ENCODE assay signal across 7 mouse cellular contexts in genomic region chr1:40789666-40790233, GRCm38 (mm10). TPM values are rescaled to one million over a fixed set of nuclear protein-coding genes. Genes with fewer than 3 reads are reported as not detected.
A peak's percentile ranks its signal among the peaks of the same experiment; 100 is the strongest.
DNase-seq lines count a peak whose midpoint lies in the region; ATAC-seq and TF ChIP-seq lines count a peak whose summit lies in the region.

No protein-coding gene starts in this region.

- TF ChIP-seq CTCF in small intestine, adult 2 months (IDR thresholded peaks at IDR 0.05; ENCODE audit: extremely low read depth, insufficient read length, insufficient replicate concordance, low read depth, low read length): no peak

- no peaks in the 10 kb centered on the region for H3K4me1 ChIP-seq in ES-E14 (ENCODE audit: control insufficient read depth in 2 of 2, insufficient read depth in 2 of 2, low read length in 2 of 2, poor library complexity in 1 of 2)
- H3K4me1 ChIP-seq in heart, embryonic 12.5 days (replicated peaks): no peaks in the 10 kb centered on the region; the same call in 1 of the 2 replicates
- no peaks in the 10 kb centered on the region for H3K4me1 ChIP-seq in limb, embryonic 12.5 days (replicated peaks)
- peaks cover 4% of the 10 kb centered on the region; the same call in 1 of the 2 replicates for H3K4me1 ChIP-seq in small intestine, adult 2 months (ENCODE audit: control insufficient read depth, insufficient read depth, insufficient read length, low read length)

- H3K27ac ChIP-seq in ES-E14 (ENCODE audit: insufficient read depth, low read depth, low read length, poor library complexity, severe bottlenecking): no peak overlapping the region
- H3K27ac ChIP-seq in heart, embryonic 12.5 days (ENCODE audit: poor library complexity, severe bottlenecking): no peak overlapping the region
- no peak overlapping the region for H3K27ac ChIP-seq in limb, embryonic 12.5 days
- no peak overlapping the region; the same call in none of the 2 replicates for H3K27ac ChIP-seq in small intestine, adult 2 months (ENCODE audit: insufficient read depth, low read depth, low read length)

- TF ChIP-seq POLR2A in small intestine, adult 2 months (IDR thresholded peaks at IDR 0.05; ENCODE audit: low read depth, low read length): no peak

- no peaks in the 10 kb centered on the region for H3K27me3 ChIP-seq in heart, embryonic 12.5 days (replicated peaks)
- no peaks in the 10 kb centered on the region for H3K27me3 ChIP-seq in limb, embryonic 12.5 days
- no peaks in the 10 kb centered on the region for H3K27me3 ChIP-seq in small intestine, adult 2 months (ENCODE audit: control insufficient read depth, insufficient read depth, low read length)

- WGBS in heart, embryonic 12.5 days: 47% methylated on average over 5 of the region's 5 CpGs
- 34% methylated on average over 5 of the region's 5 CpGs for WGBS in limb, embryonic 12.5 days
- WGBS in small intestine, adult 2 months: 16% methylated on average over 5 of the region's 5 CpGs

- H3K9me3 ChIP-seq in ES-E14 (ENCODE audit: control insufficient read depth, insufficient read depth, low read depth, low read length): no peaks in the 10 kb centered on the region
- no peaks in the 10 kb centered on the region for H3K9me3 ChIP-seq in heart, embryonic 12.5 days (replicated peaks)
- H3K9me3 ChIP-seq in limb, embryonic 12.5 days: no peaks in the 10 kb centered on the region

- H3K4me3 ChIP-seq in ES-E14 (ENCODE audit: insufficient read depth in 1 of 2, low read depth in 1 of 2, low read length in 2 of 2, poor library complexity in 1 of 2, severe bottlenecking in 1 of 2): peak overlapping the region; percentile 81 to 83
- peak overlapping the region; percentile 88 for H3K4me3 ChIP-seq in heart, embryonic 12.5 days
- peak overlapping the region; percentile 51 for H3K4me3 ChIP-seq in limb, embryonic 12.5 days (replicated peaks)
- H3K4me3 ChIP-seq in small intestine, adult 2 months (ENCODE audit: low read depth, low read length): peak overlapping the region; percentile 96

- DNase-seq in ES-E14 (ENCODE audit: low read depth, low spot score): no peak
- peak; percentile 4 for DNase-seq in ZHBTc4 (ENCODE audit: low read depth, low spot score)
- DNase-seq in T-cell, adult 2 months (ENCODE audit: low spot score): no peak
- no peak for DNase-seq in spleen, postnatal 4 days (ENCODE audit: low spot score in 2 of 2)

- in situ Hi-C loops in ES-E14 (cut with MboI; ENCODE audit: low sequenced_read_pairs in 2 of 2, unreplicated experiment in 2 of 2): no loop called here

- no peak for ATAC-seq in heart, embryonic 12.5 days (ENCODE audit: insufficient number of reproducible peaks, low FRiP score)
- ATAC-seq in limb, embryonic 12.5 days (ENCODE audit: insufficient number of reproducible peaks, insufficient read depth, low FRiP score, low TSS enrichment, low read depth): peak; percentile 24; the same call in 1 of the 2 replicates

- peak overlapping the region; percentile 83 for H3K4me2 ChIP-seq in heart, embryonic 12.5 days
- H3K4me2 ChIP-seq in limb, embryonic 12.5 days: peak overlapping the region; percentile 66

- no peak overlapping the region; the same call in 1 of the 2 replicates for H3K9ac ChIP-seq in ES-E14 (ENCODE audit: insufficient read depth, low read depth, low read length, poor library complexity, severe bottlenecking)
- H3K9ac ChIP-seq in heart, embryonic 12.5 days: peak overlapping the region; percentile 75
- 0 out of 2 replicates have a peak overlapping the region, but pooled peaks have one; percentile 9 for H3K9ac ChIP-seq in limb, embryonic 12.5 days (replicated peaks)

- H3K36me3 ChIP-seq in ES-E14 (ENCODE audit: control insufficient read depth, insufficient read depth, low read length, poor library complexity, severe bottlenecking): no peaks in the 10 kb centered on the region
- H3K36me3 ChIP-seq in heart, embryonic 12.5 days: no peaks in the 10 kb centered on the region
- H3K36me3 ChIP-seq in limb, embryonic 12.5 days: no peaks in the 10 kb centered on the region
- H3K36me3 ChIP-seq in small intestine, adult 2 months (ENCODE audit: control insufficient read depth, insufficient read depth, low read length): peaks cover 2% of the 10 kb centered on the region; the same call in 1 of the 2 replicates

TF ChIP-seq in ES-E14, 5 proteins besides CTCF, POLR2A, EP300 and RAD21:
- no peak for TF ChIP-seq ZC3H11A (IDR thresholded peaks at IDR 0.05; ENCODE audit: borderline replicate concordance, low read depth, low read length)
- TF ChIP-seq ZNF384 (IDR thresholded peaks at IDR 0.05; ENCODE audit: low read depth, low read length): no peak
- no peak for TF ChIP-seq CHD2 (IDR thresholded peaks at IDR 0.05; ENCODE audit: low read depth, low read length)
- TF ChIP-seq MAFK (IDR thresholded peaks at IDR 0.05; ENCODE audit: insufficient read depth, low read depth, low read length): no peak
- no peak for TF ChIP-seq HCFC1 (IDR thresholded peaks at IDR 0.05; ENCODE audit: borderline replicate concordance, insufficient read depth, low read length)

RNA-seq across cellular contexts. Expression of gene Mfsd9, which starts 0.7 kb away (rescaled TPM):
- total RNA-seq in ES-E14 (2012; rRNA removed): 3.1 and 5.4 TPM in 2 replicates
- 1.7 and 2.1 TPM in 2 replicates for polyA plus RNA-seq in heart, embryonic 12.5 days (2016; fragmentation: Nextera tagmentation; extraction: Ambion mirVana)
- 3.5 and 3.8 TPM in 2 replicates for polyA plus RNA-seq in limb, embryonic 12.5 days (2016; fragmentation: Nextera tagmentation; extraction: Ambion mirVana)
- polyA plus RNA-seq in small intestine, adult 2 months (2012; rRNA removed): 6.7 and 14.0 TPM in 2 replicates

RNA-seq across cellular contexts. Expression of gene Tmem182, which starts 15.7 kb away (rescaled TPM):
- not detected in 2 replicates for total RNA-seq in ES-E14 (2012; rRNA removed)
- polyA plus RNA-seq in heart, embryonic 12.5 days (2016; fragmentation: Nextera tagmentation; extraction: Ambion mirVana): 21.1 and 22.9 TPM in 2 replicates
- 0.43 and 0.47 TPM in 2 replicates for polyA plus RNA-seq in limb, embryonic 12.5 days (2016; fragmentation: Nextera tagmentation; extraction: Ambion mirVana)
- polyA plus RNA-seq in small intestine, adult 2 months (2012; rRNA removed): not detected in 2 replicates

Comparison
In these comparisons a context has a peak if more than half of its experiments do, and no peak if none do; other contexts are left out.
1. RNA of gene Tmem182, which starts 15.7 kb away (polyA plus RNA-seq): 21.1 to 22.9 TPM in heart, embryonic 12.5 days; 0.43 to 0.47 TPM in limb, embryonic 12.5 days and not detected in small intestine, adult 2 months; every median in the first group is over 10 times any median in the second.
2. Peak in every context shown above with its lines, with median percentiles within 50 percentile points of each other: H3K4me3 ChIP-seq.